Mouse (Mus musculus): ENCODE measurements at regions not wholly inside any gene's neighbourhood (a gene's known extent, or its start where the extent isn't known, plus 50 kb on each side); places are given as distances from the start of the nearest gene placed in this dataset.

DNA sequence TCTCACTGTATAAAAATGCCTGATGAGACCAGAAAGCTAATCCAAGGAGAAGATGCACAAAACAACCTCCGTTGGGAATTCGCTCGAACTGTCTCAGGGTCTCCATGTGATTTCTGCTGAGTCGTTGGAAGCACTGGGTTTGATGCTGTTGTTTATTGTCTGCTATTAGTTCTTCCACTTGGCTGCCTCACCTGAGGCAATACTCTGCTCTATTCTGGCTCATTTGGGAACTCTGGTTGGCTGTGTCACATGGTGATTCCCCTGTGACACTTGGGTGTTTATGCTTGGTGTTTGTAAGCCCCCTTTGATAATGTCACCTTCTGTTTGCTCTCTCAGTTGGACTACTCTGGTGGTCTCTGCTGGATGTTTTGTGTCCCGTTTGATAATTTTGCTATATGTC, 111.9 kb downstream of the Rnd3 start:
- no peak for TF ChIP-seq CTCF (IDR thresholded peaks at IDR 0.05; ENCODE audit: insufficient read depth, low read depth, low read length)
- no peak for TF ChIP-seq POLR2A (IDR thresholded peaks at IDR 0.05; ENCODE audit: insufficient read depth, low read depth, low read length)
